Mouse (Mus musculus): ENCODE measurements around the gene Fkbpl. TPM values are rescaled to one million over a fixed set of nuclear protein-coding genes. Genes with fewer than 3 reads are reported as not detected.

The Fkbpl gene
- polyA plus RNA-seq, 1 experiment from 2014 or later, result 10.7 TPM

DNA sequence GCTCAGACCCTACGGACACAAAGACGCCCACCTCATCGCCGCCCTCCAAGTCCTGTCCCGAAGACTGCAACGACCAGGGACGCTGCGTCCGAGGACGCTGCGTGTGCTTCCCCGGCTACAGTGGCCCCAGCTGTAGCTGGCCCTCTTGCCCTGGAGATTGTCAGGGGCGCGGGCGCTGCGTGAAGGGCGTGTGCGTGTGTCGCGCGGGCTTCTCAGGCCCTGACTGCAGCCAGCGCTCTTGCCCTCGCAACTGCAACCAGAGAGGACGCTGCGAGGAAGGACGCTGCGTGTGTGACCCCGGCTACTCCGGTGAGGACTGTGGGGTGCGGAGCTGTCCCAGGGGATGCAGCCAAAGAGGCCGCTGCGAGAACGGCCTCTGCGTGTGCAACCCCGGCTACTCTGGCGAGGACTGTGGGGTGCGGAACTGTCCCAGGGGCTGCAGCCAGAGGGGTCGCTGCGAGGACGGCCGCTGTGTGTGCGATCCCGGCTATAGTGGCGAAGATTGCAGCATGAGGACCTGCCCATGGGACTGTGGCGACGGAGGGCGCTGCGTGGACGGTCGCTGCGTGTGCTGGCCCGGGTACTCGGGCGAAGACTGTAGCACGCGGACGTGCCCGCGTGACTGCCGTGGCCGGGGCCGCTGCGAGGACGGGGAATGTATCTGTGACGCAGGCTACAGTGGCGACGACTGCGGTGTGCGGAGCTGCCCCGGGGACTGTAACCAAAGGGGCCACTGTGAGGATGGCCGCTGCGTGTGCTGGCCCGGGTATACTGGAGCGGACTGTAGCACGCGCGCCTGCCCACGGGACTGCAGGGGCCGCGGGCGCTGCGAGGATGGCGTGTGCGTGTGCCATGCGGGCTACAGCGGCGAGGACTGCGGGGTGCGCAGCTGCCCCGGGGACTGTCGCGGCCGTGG is 26.8 kb downstream of the Fkbpl start:
- H3K27me3 ChIP-seq, result peaks cover 67% of the 10 kb centered on the region
- H3K36me3 ChIP-seq, result no peaks in the 10 kb centered on the region
- H3K4me1 ChIP-seq (replicated peaks), result peaks cover 34% of the 10 kb centered on the region
- no peak overlapping the region for H3K27ac ChIP-seq
- 12% methylated on average over 81 of the region's 93 CpGs for WGBS
- H3K9ac ChIP-seq, result peak overlapping the region; percentile 14; the same call in 1 of the 2 replicates
- 0 out of 2 replicates have a peak, but pooled peaks have one; percentile 9 for ATAC-seq (replicated peaks; ENCODE audit: insufficient number of reproducible peaks, insufficient read depth, low FRiP score, low read depth)
- no peaks in the 10 kb centered on the region for H3K9me3 ChIP-seq (replicated peaks)
- peak overlapping the region; percentile 40 for H3K4me3 ChIP-seq
- peak overlapping the region; percentile 66 for H3K4me2 ChIP-seq

DNA sequence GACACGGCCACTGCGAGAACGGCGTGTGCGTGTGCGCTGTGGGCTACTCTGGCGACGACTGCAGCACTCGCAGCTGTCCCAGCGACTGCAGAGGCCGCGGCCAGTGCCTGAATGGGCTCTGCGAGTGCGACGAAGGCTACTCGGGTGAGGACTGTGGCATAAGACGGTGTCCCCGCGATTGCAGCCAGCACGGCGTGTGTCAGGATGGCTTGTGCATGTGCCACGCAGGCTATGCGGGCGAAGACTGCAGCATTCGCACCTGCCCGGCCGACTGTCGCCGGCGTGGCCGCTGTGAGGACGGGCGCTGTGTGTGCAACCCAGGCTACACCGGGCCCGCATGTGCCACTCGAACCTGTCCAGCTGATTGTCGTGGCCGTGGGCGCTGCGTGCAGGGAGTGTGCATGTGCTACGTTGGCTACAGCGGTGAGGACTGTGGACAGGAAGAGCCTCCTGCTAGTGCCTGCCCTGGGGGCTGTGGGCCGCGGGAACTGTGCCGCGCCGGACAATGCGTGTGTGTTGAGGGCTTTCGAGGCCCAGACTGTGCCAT is 27.8 kb downstream of the Fkbpl start:
- peak overlapping the region; percentile 40 for H3K4me3 ChIP-seq
- no peaks in the 10 kb centered on the region for H3K9me3 ChIP-seq (replicated peaks)
- H3K4me2 ChIP-seq, result peak overlapping the region; percentile 66
- no peak for ATAC-seq (replicated peaks; ENCODE audit: insufficient number of reproducible peaks, insufficient read depth, low FRiP score, low read depth)
- no peak overlapping the region for H3K27ac ChIP-seq
- H3K4me1 ChIP-seq (replicated peaks), result peaks cover 34% of the 10 kb centered on the region
- 33% methylated on average over 49 of the region's 49 CpGs for WGBS
- H3K9ac ChIP-seq, result peak overlapping the region; percentile 14; the same call in 1 of the 2 replicates
- H3K36me3 ChIP-seq, result no peaks in the 10 kb centered on the region
- peaks cover 75% of the 10 kb centered on the region for H3K27me3 ChIP-seq

GRCm38 (mm10) chr17:34673139-34673538 is 28.6 kb downstream of the Fkbpl start:
- no peak for ATAC-seq (replicated peaks; ENCODE audit: insufficient number of reproducible peaks, insufficient read depth, low FRiP score, low read depth)
- H3K4me1 ChIP-seq (replicated peaks), result peaks cover 34% of the 10 kb centered on the region
- H3K9me3 ChIP-seq (replicated peaks), result no peaks in the 10 kb centered on the region
- WGBS, result 77% methylated on average over 7 of the region's 7 CpGs
- no peaks in the 10 kb centered on the region for H3K36me3 ChIP-seq
- no peak overlapping the region for H3K27ac ChIP-seq
- no peak overlapping the region for H3K4me3 ChIP-seq
- no peak overlapping the region for H3K9ac ChIP-seq
- H3K27me3 ChIP-seq, result peaks cover 79% of the 10 kb centered on the region
- H3K4me2 ChIP-seq, result no peak overlapping the region

- Histone ChIP-seq H3K4me1 (replicated peaks) (peaks cover 34% of the 10 kb centered on the region), H3K4me3 (no peak overlapping the region), H3K27me3 (peaks cover 83% of the 10 kb centered on the region), H3K4me2 (no peak overlapping the region), H3K9ac (no peak overlapping the region), H3K27ac (no peak overlapping the region), H3K9me3 (replicated peaks) (no peaks in the 10 kb centered on the region), H3K36me3 (no peaks in the 10 kb centered on the region)
- ATAC-seq (replicated peaks; ENCODE audit: insufficient number of reproducible peaks, insufficient read depth, low FRiP score, low read depth), result no peak
- 37% methylated on average over 11 of the region's 11 CpGs for WGBS
These were observed 30.1 kb downstream of the Fkbpl start for GRCm38 (mm10) chr17:34674524-34675204.

GRCm38 (mm10) chr17:34675205-34676092 is 30.9 kb downstream of the Fkbpl start:
- H3K4me1 ChIP-seq (replicated peaks), result peaks cover 34% of the 10 kb centered on the region
- peaks cover 81% of the 10 kb centered on the region for H3K27me3 ChIP-seq
- H3K9me3 ChIP-seq (replicated peaks), result no peaks in the 10 kb centered on the region
- WGBS, result 40% methylated on average over 13 of the region's 13 CpGs
- no peak overlapping the region for H3K27ac ChIP-seq
- H3K4me2 ChIP-seq, result no peak overlapping the region
- ATAC-seq (replicated peaks; ENCODE audit: insufficient number of reproducible peaks, insufficient read depth, low FRiP score, low read depth), result no peak
- H3K9ac ChIP-seq, result no peak overlapping the region
- H3K36me3 ChIP-seq, result no peaks in the 10 kb centered on the region
- no peak overlapping the region for H3K4me3 ChIP-seq

- WGBS, result 50% methylated on average over 6 of the region's 6 CpGs
- Histone ChIP-seq H3K4me3 (no peak overlapping the region), H3K27ac (no peak overlapping the region), H3K27me3 (peaks cover 75% of the 10 kb centered on the region), H3K4me1 (replicated peaks) (peaks cover 33% of the 10 kb centered on the region), H3K4me2 (no peak overlapping the region), H3K9me3 (replicated peaks) (no peaks in the 10 kb centered on the region), H3K9ac (no peak overlapping the region), H3K36me3 (no peaks in the 10 kb centered on the region)
- no peak for ATAC-seq (replicated peaks; ENCODE audit: insufficient number of reproducible peaks, insufficient read depth, low FRiP score, low read depth)
These were observed 31.5 kb downstream of the Fkbpl start for GRCm38 (mm10) chr17:34676093-34676460.

DNA sequence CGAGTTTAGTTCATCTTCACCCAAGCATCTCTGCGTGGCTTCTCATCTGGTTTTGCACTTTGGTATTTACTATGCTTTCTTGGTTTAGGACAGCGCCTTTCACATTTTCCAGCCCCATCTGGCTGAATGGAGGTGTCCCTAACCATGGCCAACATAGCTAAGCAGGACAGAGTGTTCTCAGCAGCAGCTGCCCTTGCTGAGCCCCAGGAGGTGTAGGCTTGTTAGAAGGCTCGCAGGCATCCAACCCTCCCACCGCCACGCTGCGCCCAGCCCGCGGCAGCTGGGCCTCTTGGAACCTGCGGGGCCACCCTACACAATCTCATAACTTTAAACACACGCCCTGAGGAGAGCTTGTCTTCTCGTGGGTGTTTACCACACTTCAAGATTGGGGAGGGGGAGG is 32.1 kb downstream of the Fkbpl start:
- Histone ChIP-seq H3K27me3 (peaks cover 69% of the 10 kb centered on the region), H3K9ac (no peak overlapping the region), H3K4me2 (no peak overlapping the region), H3K4me3 (no peak overlapping the region), H3K9me3 (replicated peaks) (no peaks in the 10 kb centered on the region), H3K4me1 (replicated peaks) (peaks cover 33% of the 10 kb centered on the region), H3K36me3 (no peaks in the 10 kb centered on the region), H3K27ac (no peak overlapping the region)
- 71% methylated on average over 12 of the region's 12 CpGs for WGBS
- no peak for ATAC-seq (replicated peaks; ENCODE audit: insufficient number of reproducible peaks, insufficient read depth, low FRiP score, low read depth)

DNA sequence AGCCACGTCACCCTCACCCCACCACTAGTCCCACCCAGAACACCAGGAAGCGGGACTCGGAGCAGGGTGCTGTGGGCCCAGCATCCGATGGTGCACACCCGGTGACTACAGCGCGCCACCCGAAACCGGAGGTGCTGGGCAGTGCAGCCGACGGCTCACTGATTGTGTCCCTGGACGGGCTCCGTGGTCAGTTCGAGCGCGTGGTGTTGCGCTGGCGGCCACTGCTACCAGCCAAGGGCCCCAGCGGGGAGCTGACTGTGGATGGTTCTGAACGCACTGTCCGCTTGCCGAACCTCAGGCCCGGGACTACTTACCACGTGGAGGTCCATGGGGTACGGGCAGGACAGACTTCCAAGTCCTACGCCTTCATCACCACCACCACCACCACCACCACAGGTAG is 35.6 kb downstream of the Fkbpl start:
- no peak overlapping the region for H3K9ac ChIP-seq
- peaks cover 49% of the 10 kb centered on the region for H3K27me3 ChIP-seq
- no peak overlapping the region for H3K4me3 ChIP-seq
- ATAC-seq (replicated peaks; ENCODE audit: insufficient number of reproducible peaks, insufficient read depth, low FRiP score, low read depth), result no peak
- no peak overlapping the region for H3K4me2 ChIP-seq
- H3K9me3 ChIP-seq (replicated peaks), result no peaks in the 10 kb centered on the region
- H3K36me3 ChIP-seq, result no peaks in the 10 kb centered on the region
- peaks cover 49% of the 10 kb centered on the region for H3K4me1 ChIP-seq (replicated peaks)
- WGBS, result 76% methylated on average over 26 of the region's 26 CpGs
- no peak overlapping the region for H3K27ac ChIP-seq

- Histone ChIP-seq H3K27me3 (peaks cover 49% of the 10 kb centered on the region), H3K4me2 (no peak overlapping the region), H3K9ac (no peak overlapping the region), H3K27ac (no peak overlapping the region), H3K36me3 (no peaks in the 10 kb centered on the region), H3K4me3 (no peak overlapping the region), H3K4me1 (replicated peaks) (peaks cover 49% of the 10 kb centered on the region), H3K9me3 (replicated peaks) (no peaks in the 10 kb centered on the region)
- no peak for ATAC-seq (replicated peaks; ENCODE audit: insufficient number of reproducible peaks, insufficient read depth, low FRiP score, low read depth)
- WGBS, result 85% methylated on average over 4 of the region's 4 CpGs
These were observed 36.1 kb downstream of the Fkbpl start for GRCm38 (mm10) chr17:34680621-34681020.

- Histone ChIP-seq H3K27ac (no peak overlapping the region), H3K27me3 (peaks cover 45% of the 10 kb centered on the region), H3K36me3 (no peaks in the 10 kb centered on the region), H3K4me1 (replicated peaks) (peaks cover 49% of the 10 kb centered on the region), H3K4me2 (no peak overlapping the region), H3K9me3 (replicated peaks) (no peaks in the 10 kb centered on the region), H3K9ac (no peak overlapping the region), H3K4me3 (no peak overlapping the region)
- WGBS, result 59% methylated on average over 17 of the region's 17 CpGs
- ATAC-seq (replicated peaks; ENCODE audit: insufficient number of reproducible peaks, insufficient read depth, low FRiP score, low read depth), result no peak
These were observed 36.6 kb downstream of the Fkbpl start for GRCm38 (mm10) chr17:34681132-34681571.

Data from heart, embryonic 15.5 days (tissue).